Mouse (Mus musculus) gastrocnemius, adult 18-20 months (tissue): ENCODE data around the gene Prph2. TPM values are rescaled to one million over a fixed set of nuclear protein-coding genes. Genes with fewer than 3 reads are reported as not detected.

Experiments used
- DNase-seq: peaks from one replicate; pipeline ENCODE4 v3.0.0; 2021; ENCODE audit warnings: low spot score
- total RNA-seq, 2 experiments: library from RNA; stranded (reverse); gene quantifications; 2 replicates each; pipeline ENCODE4 v1.2.3; 2021

The Prph2 gene
- total RNA-seq, 2 experiments from 2014 or later: not detected

- no peak for DNase-seq
Measured at GRCm38 (mm10) chr17:46963186-46963585, 52.9 kb downstream of the Prph2 start.

DNA sequence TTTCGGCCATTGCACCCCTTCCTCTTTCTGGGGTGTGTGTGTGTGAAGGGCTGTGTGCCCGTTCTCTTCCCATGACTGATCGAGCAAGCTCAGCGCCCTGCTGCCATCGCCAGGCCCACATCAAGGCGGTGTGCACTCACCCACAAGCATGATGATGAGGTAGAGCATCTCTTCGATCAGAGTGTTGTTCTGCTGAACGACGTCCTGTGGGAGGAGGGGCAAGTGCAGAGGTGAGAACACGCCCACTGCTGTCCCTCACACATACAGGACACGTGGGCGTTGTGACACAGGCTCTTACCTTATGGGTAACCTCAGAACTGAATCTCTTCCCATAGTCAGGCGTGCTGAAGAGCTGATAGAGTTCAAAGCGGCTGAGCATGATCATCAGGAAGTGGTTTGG, 56.6 kb downstream of the Prph2 start:
- no peak for DNase-seq

DNA sequence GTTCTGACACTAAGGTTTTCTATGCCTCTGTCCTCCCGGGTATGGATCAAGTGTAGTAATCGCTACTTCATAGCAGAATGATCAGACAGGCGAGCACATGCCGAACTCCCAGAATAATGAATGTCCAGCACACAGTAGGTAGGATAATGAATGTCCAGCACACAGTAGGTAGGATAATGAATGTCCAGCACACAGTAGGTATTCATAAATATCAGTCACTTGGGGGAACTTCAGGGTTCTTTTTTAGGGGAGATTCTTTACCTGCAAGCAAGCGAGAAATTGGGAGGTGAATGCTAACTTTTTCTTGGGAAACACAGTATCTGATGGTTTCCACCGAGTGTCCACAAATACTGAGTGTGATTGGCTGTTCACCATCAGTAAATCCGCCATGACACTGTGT, 62.3 kb downstream of the Prph2 start:
- no peak for DNase-seq

Other genes with a start within 250 kb of the Prph2 start
- gene Rrp36, start 236.1 kb upstream of the Prph2 start, total RNA-seq: 10 to 100 TPM in 1 of 2 experiments, 1 to 10 TPM in 1; 8.4 to 11.8 TPM
- gene Mea1, start 231.7 kb upstream of the Prph2 start, total RNA-seq: 10 to 100 TPM; 41.3 to 48.6 TPM
- gene Klhdc3, start 229.5 kb upstream of the Prph2 start, total RNA-seq: 10 to 100 TPM; 64.7 to 90.2 TPM
- 10 to 100 TPM; 26.4 to 28.3 TPM for gene Ppp2r5d, start 205.3 kb upstream of the Prph2 start, total RNA-seq
- 10 to 100 TPM; 13.6 to 15.0 TPM for gene Pex6, start 199.0 kb upstream of the Prph2 start, total RNA-seq
- gene Gnmt, start 181.3 kb upstream of the Prph2 start, total RNA-seq: 1 to 10 TPM; 2.2 to 3.4 TPM
- 1 to 10 TPM; 7.0 to 8.2 TPM for gene Cnpy3, start 158.2 kb upstream of the Prph2 start, total RNA-seq
- not detected for gene Ptcra, start 146.7 kb upstream of the Prph2 start, total RNA-seq
- gene 2310039H08Rik, start 137.8 kb upstream of the Prph2 start, total RNA-seq: 10 to 100 TPM; 38.2 to 40.1 TPM
- 10 to 100 TPM; 36.7 to 37.9 TPM for gene Rpl7l1, start 127.8 kb upstream of the Prph2 start, total RNA-seq
- 10 to 100 TPM in 1 of 2 experiments, 1 to 10 TPM in 1; 9.3 to 13.7 TPM for gene Bicral, start 52.0 kb upstream of the Prph2 start, total RNA-seq
- gene Tbcc, start 19.8 kb upstream of the Prph2 start, total RNA-seq: 1 to 10 TPM; 7.1 to 7.4 TPM
- 10 to 100 TPM; 57.0 to 60.7 TPM for gene Ubr2, start 100.1 kb downstream of the Prph2 start, total RNA-seq